Mouse (Mus musculus) MEL (cell line): ENCODE measurements at regions not wholly inside any gene's neighbourhood (a gene's known extent, or its start where the extent isn't known, plus 50 kb on each side); places are given as distances from the start of the nearest gene placed in this dataset.

Source experiments
- CTCF ChIP-seq, 3 experiments: IDR thresholded peaks in 2 of 3; conservative IDR thresholded peaks in 1 of 3; 2 replicates each; pipeline ENCODE4 v1.5.1; 2011 to 2012; ENCODE audit warnings: low read length in 3 of 3, low read depth in 2 of 3, mild to moderate bottlenecking in 2 of 3, improper control_type of control experiment in 1 of 3, inconsistent platforms in 1 of 3, mixed read lengths in 1 of 3, moderate library complexity in 1 of 3; ENCODE audit not compliant: control insufficient read depth in 1 of 3, insufficient read depth in 1 of 3, poor library complexity in 1 of 3, severe bottlenecking in 1 of 3
- EP300 ChIP-seq, 2 experiments: IDR thresholded peaks; 2 replicates each; pipeline ENCODE4 v1.6.1; 2011; ENCODE audit warnings: improper control_type of control experiment in 2 of 2, low read length in 2 of 2, low read depth in 1 of 2, mild to moderate bottlenecking in 1 of 2
- ETS1 ChIP-seq: IDR thresholded peaks from 2 replicates; pipeline ENCODE4 v1.6.1; 2012; ENCODE audit warnings: low read depth, mild to moderate bottlenecking, inconsistent platforms, low read length, improper control_type of control experiment, moderate library complexity
- GABPA ChIP-seq: IDR thresholded peaks from 2 replicates; pipeline ENCODE4 v1.6.1; 2012; ENCODE audit warnings: low read depth, mild to moderate bottlenecking, inconsistent platforms, low read length, improper control_type of control experiment, moderate library complexity
- POLR2A ChIP-seq, 2 experiments: IDR thresholded peaks; 2 replicates each; pipeline ENCODE4 v1.6.1; 2011 to 2012; ENCODE audit warnings: low read length in 2 of 2, mild to moderate bottlenecking in 2 of 2, control low read depth in 1 of 2, improper control_type of control experiment in 1 of 2, low read depth in 1 of 2, moderate library complexity in 1 of 2; ENCODE audit not compliant: control insufficient read depth in 1 of 2, insufficient read depth in 1 of 2, poor library complexity in 1 of 2
- SMC3 ChIP-seq: IDR thresholded peaks from 2 replicates; pipeline ENCODE4 v1.6.1; 2011; ENCODE audit warnings: low read depth, low read length, improper control_type of control experiment
- ZNF384 ChIP-seq: IDR thresholded peaks from 2 replicates; pipeline ENCODE4 v1.6.1; 2012; ENCODE audit warnings: low read depth, mild to moderate bottlenecking, inconsistent platforms, low read length, improper control_type of control experiment

GRCm38 (mm10) chr12:35614885-35615284 is 80.0 kb upstream of the Ahr start:
- no peak for TF ChIP-seq POLR2A (IDR thresholded peaks at IDR 0.05; ENCODE audit: control insufficient read depth in 1 of 2, insufficient read depth in 1 of 2, low read depth in 1 of 2, low read length in 2 of 2, poor library complexity in 1 of 2)
- TF ChIP-seq GABPA: no peak
- no peak for TF ChIP-seq CTCF (IDR thresholded peaks at IDR 0.05 in 2 of 3, conservative IDR thresholded peaks at IDR 0.05 in 1 of 3; ENCODE audit: control insufficient read depth in 1 of 3, insufficient read depth in 1 of 3, low read depth in 2 of 3, low read length in 3 of 3, poor library complexity in 1 of 3, severe bottlenecking in 1 of 3)
- TF ChIP-seq ETS1: no peak
- TF ChIP-seq EP300 (IDR thresholded peaks at IDR 0.05; ENCODE audit: low read depth in 1 of 2, low read length in 2 of 2): no peak
- no peak for TF ChIP-seq ZNF384
- TF ChIP-seq SMC3: no peak
